Mouse (Mus musculus) liver, embryonic 16.5 days (tissue): ENCODE results near the gene Tenm1. TPM values are rescaled to one million over a fixed set of nuclear protein-coding genes. Genes with fewer than 3 reads are reported as not detected.

Source experiments
- ATAC-seq: fragments of 200-750 bp; cut with Nextera tagmentation; 2 replicates; pipeline ENCODE4 v1.8.0; 2017; ENCODE audit warnings: low read depth, mild to moderate bottlenecking, moderate number of reproducible peaks, moderate library complexity
- H3K27ac ChIP-seq: fragments of 300-500 bp; sonication (generic); 2 replicates; pipeline ENCODE4 v1.5.1; 2014; ENCODE audit warnings: mild to moderate bottlenecking, low read length
- H3K27me3 ChIP-seq: fragments of 300-500 bp; sonication (generic); 2 replicates; pipeline ENCODE4 v1.6.1; 2014; ENCODE audit warnings: low read depth, low read length, mixed read lengths; ENCODE audit not compliant: control insufficient read depth, insufficient read depth
- H3K36me3 ChIP-seq: fragments of 300-500 bp; sonication (generic); 2 replicates; pipeline ENCODE4 v1.6.1; 2014; ENCODE audit warnings: mild to moderate bottlenecking; ENCODE audit not compliant: control insufficient read depth, insufficient read depth
- H3K4me1 ChIP-seq: fragments of 300-500 bp; sonication (generic); 2 replicates; pipeline ENCODE4 v1.6.1; 2014; ENCODE audit warnings: low read depth, low read length, mixed read lengths; ENCODE audit not compliant: control insufficient read depth
- H3K4me2 ChIP-seq: fragments of 300-500 bp; sonication (generic); 2 replicates; pipeline ENCODE4 v1.6.1; 2014; ENCODE audit warnings: low read depth, low read length, mixed read lengths
- H3K4me3 ChIP-seq: fragments of 300-500 bp; sonication (generic); 2 replicates; pipeline ENCODE4 v1.5.1; 2014; ENCODE audit warnings: low read depth, mild to moderate bottlenecking, low read length
- H3K9ac ChIP-seq: fragments of 300-500 bp; sonication (generic); 2 replicates; pipeline ENCODE4 v1.6.1; 2014; ENCODE audit warnings: low read depth, low read length
- H3K9me3 ChIP-seq: fragments of 300-500 bp; sonication (generic); replicated peaks from 2 replicates; pipeline ENCODE4 v1.6.1; 2016; ENCODE audit warnings: low read length; ENCODE audit not compliant: control insufficient read depth
- WGBS: fragments of 180-500 bp; shearing (Covaris S2); extraction: QIAGEN DNeasy Blood & Tissue Kit; methylation state at CpG from one replicate; pipeline ENCODE4 v1.1.7; 2014; ENCODE audit not compliant: insufficient replicate concordance; 5-methylcytosine and 5-hydroxymethylcytosine counted together
- polyA plus RNA-seq: library from polyadenylated mRNA; unstranded; fragments of >200 nt; fragmentation: Nextera tagmentation; extraction: Ambion mirVana; gene quantifications from 2 replicates; pipeline ENCODE4 v1.2.1, GENCODE M21; 2015

Tenm1 gene
- polyA plus RNA-seq, 1 experiment from 2014 or later, result 0.02 TPM

GRCm38 (mm10) chrX:43122491-43122890 is 306.4 kb downstream of the Tenm1 start:
- 23% methylated on average over 1 of the region's 1 CpGs for WGBS
- H3K27ac ChIP-seq, result no peak overlapping the region

GRCm38 (mm10) chrX:43122001-43122400 is 306.9 kb downstream of the Tenm1 start:
- 48% methylated on average over 1 of the region's 1 CpGs for WGBS
- Histone ChIP-seq H3K4me3 (no peak overlapping the region), H3K9me3 (no peaks in the 10 kb centered on the region), H3K9ac (no peak overlapping the region), H3K27me3 (no peaks in the 10 kb centered on the region), H3K4me1 (no peaks in the 10 kb centered on the region), H3K4me2 (no peak overlapping the region), H3K36me3 (no peaks in the 10 kb centered on the region), H3K27ac (no peak overlapping the region)
- no peak for ATAC-seq

More at GRCm38 (mm10) chrX:43122491-43122890, 306.4 kb downstream of the Tenm1 start:
- Histone ChIP-seq H3K9me3 (no peaks in the 10 kb centered on the region), H3K4me1 (no peaks in the 10 kb centered on the region), H3K4me3 (no peak overlapping the region), H3K27me3 (no peaks in the 10 kb centered on the region), H3K36me3 (no peaks in the 10 kb centered on the region), H3K4me2 (no peak overlapping the region), H3K9ac (no peak overlapping the region)
- ATAC-seq, result no peak

GRCm38 (mm10) chrX:42986100-42986499 is 442.8 kb downstream of the Tenm1 start:
- Histone ChIP-seq H3K4me3 (no peak overlapping the region), H3K9me3 (no peaks in the 10 kb centered on the region)
- WGBS, result 61% methylated on average over 2 of the region's 2 CpGs

GRCm38 (mm10) chrX:42973562-42973961 is 455.4 kb downstream of the Tenm1 start:
- 0% methylated on average over 1 of the region's 1 CpGs for WGBS
- no peak overlapping the region for H3K4me2 ChIP-seq
- no peak for ATAC-seq
- H3K4me1 ChIP-seq, result no peaks in the 10 kb centered on the region
- H3K36me3 ChIP-seq, result no peaks in the 10 kb centered on the region
- no peak overlapping the region for H3K27ac ChIP-seq
- no peaks in the 10 kb centered on the region for H3K27me3 ChIP-seq
- no peak overlapping the region for H3K4me3 ChIP-seq
- H3K9me3 ChIP-seq, result no peaks in the 10 kb centered on the region
- H3K9ac ChIP-seq, result no peak overlapping the region

More at GRCm38 (mm10) chrX:42986100-42986499, 442.8 kb downstream of the Tenm1 start:
- no peak for ATAC-seq
- no peaks in the 10 kb centered on the region for H3K27me3 ChIP-seq
- H3K4me1 ChIP-seq, result no peaks in the 10 kb centered on the region
- no peak overlapping the region for H3K9ac ChIP-seq
- no peaks in the 10 kb centered on the region for H3K36me3 ChIP-seq
- H3K27ac ChIP-seq, result no peak overlapping the region
- H3K4me2 ChIP-seq, result no peak overlapping the region

GRCm38 (mm10) chrX:42967611-42968010 is 461.3 kb downstream of the Tenm1 start:
- no peak overlapping the region for H3K4me2 ChIP-seq
- no peak overlapping the region for H3K27ac ChIP-seq
- no peaks in the 10 kb centered on the region for H3K9me3 ChIP-seq
- no peaks in the 10 kb centered on the region for H3K36me3 ChIP-seq
- ATAC-seq, result no peak
- no peak overlapping the region for H3K4me3 ChIP-seq
- WGBS, result 56% methylated on average over 5 of the region's 5 CpGs
- H3K27me3 ChIP-seq, result no peaks in the 10 kb centered on the region
- no peak overlapping the region for H3K9ac ChIP-seq
- no peaks in the 10 kb centered on the region for H3K4me1 ChIP-seq

GRCm38 (mm10) chrX:42861731-42862130 is 567.2 kb downstream of the Tenm1 start:
- H3K4me2 ChIP-seq, result no peak overlapping the region
- 46% methylated on average over 1 of the region's 1 CpGs for WGBS
- no peak overlapping the region for H3K27ac ChIP-seq
- no peaks in the 10 kb centered on the region for H3K9me3 ChIP-seq
- no peak for ATAC-seq
- no peaks in the 10 kb centered on the region for H3K4me1 ChIP-seq
- no peaks in the 10 kb centered on the region for H3K27me3 ChIP-seq
- no peak overlapping the region for H3K9ac ChIP-seq
- H3K36me3 ChIP-seq, result no peaks in the 10 kb centered on the region
- no peak overlapping the region for H3K4me3 ChIP-seq

- H3K9me3 ChIP-seq, result no peaks in the 10 kb centered on the region
- H3K9ac ChIP-seq, result no peak overlapping the region
- no peak overlapping the region for H3K4me2 ChIP-seq
- no peaks in the 10 kb centered on the region for H3K36me3 ChIP-seq
- no peak overlapping the region for H3K4me3 ChIP-seq
- ATAC-seq, result no peak
- 37% methylated on average over 4 of the region's 4 CpGs for WGBS
- H3K27me3 ChIP-seq, result no peaks in the 10 kb centered on the region
- no peaks in the 10 kb centered on the region for H3K4me1 ChIP-seq
- no peak overlapping the region for H3K27ac ChIP-seq
These were observed 647.4 kb downstream of the Tenm1 start for GRCm38 (mm10) chrX:42781566-42781965.

GRCm38 (mm10) chrX:42718078-42718785 is 710.7 kb downstream of the Tenm1 start:
- no peaks in the 10 kb centered on the region for H3K27me3 ChIP-seq
- 70% methylated on average over 3 of the region's 3 CpGs for WGBS

GRCm38 (mm10) chrX:42700291-42700690 is 728.6 kb downstream of the Tenm1 start:
- Histone ChIP-seq H3K4me1 (no peaks in the 10 kb centered on the region), H3K36me3 (no peaks in the 10 kb centered on the region), H3K27ac (no peak overlapping the region), H3K4me3 (no peak overlapping the region), H3K27me3 (no peaks in the 10 kb centered on the region), H3K9me3 (no peaks in the 10 kb centered on the region), H3K4me2 (no peak overlapping the region), H3K9ac (no peak overlapping the region)
- WGBS, result 42% methylated on average over 3 of the region's 3 CpGs
- no peak for ATAC-seq

More at GRCm38 (mm10) chrX:42718078-42718785, 710.7 kb downstream of the Tenm1 start:
- Histone ChIP-seq H3K4me3 (no peak overlapping the region), H3K36me3 (no peaks in the 10 kb centered on the region), H3K27ac (no peak overlapping the region), H3K4me1 (no peaks in the 10 kb centered on the region), H3K9me3 (no peaks in the 10 kb centered on the region), H3K4me2 (no peak overlapping the region), H3K9ac (no peak overlapping the region)
- ATAC-seq, result no peak
